Mouse (Mus musculus) C2C12 (cell line): ENCODE results near the gene Kidins220. TPM values are rescaled to one million over a fixed set of nuclear protein-coding genes. Genes with fewer than 3 reads are reported as not detected.
A peak's percentile ranks its signal among the peaks of the same experiment; 100 is the strongest.

Experiments used
- H3K27me3 ChIP-seq: one replicate; pipeline ENCODE4 v1.6.1; 2011; ENCODE audit not compliant: control insufficient read depth, insufficient read depth, insufficient read length
- H3K36me3 ChIP-seq: one replicate; pipeline ENCODE4 v1.6.1; 2011; ENCODE audit not compliant: control insufficient read depth, insufficient read depth
- H3K4me3 ChIP-seq: one replicate; pipeline ENCODE4 v1.5.1; 2011; ENCODE audit warnings: mild to moderate bottlenecking, control low read depth; ENCODE audit not compliant: poor library complexity, insufficient read depth, severe bottlenecking
- H3K79me2 ChIP-seq: one replicate; pipeline ENCODE4 v1.6.1; 2011; ENCODE audit not compliant: control insufficient read depth, insufficient read depth
- H3K79me3 ChIP-seq: one replicate; pipeline ENCODE4 v1.6.1; 2011; ENCODE audit warnings: low read depth, control low read depth
- H3ac ChIP-seq: one replicate; pipeline ENCODE3; 2011; ENCODE audit warnings: low read depth; ENCODE audit not compliant: control insufficient read depth, insufficient read length
- CEBPB ChIP-seq: IDR thresholded peaks from one replicate; pipeline ENCODE4 v1.6.1; 2011; ENCODE audit warnings: low read depth, mild to moderate bottlenecking, control low read depth, moderate library complexity
- CTCF ChIP-seq: IDR thresholded peaks from one replicate; pipeline ENCODE4 v1.5.1; 2011; ENCODE audit not compliant: control insufficient read depth, insufficient read depth, insufficient read length
- FOSL1 ChIP-seq: IDR thresholded peaks from one replicate; pipeline ENCODE4 v1.8.0; 2011; ENCODE audit warnings: mild to moderate bottlenecking, low read length; ENCODE audit not compliant: poor library complexity, insufficient read depth, severe bottlenecking
- MAX ChIP-seq: IDR thresholded peaks from one replicate; pipeline ENCODE4 v1.6.1; 2011; ENCODE audit warnings: mild to moderate bottlenecking, control low read depth
- MYOD1 ChIP-seq: IDR thresholded peaks from one replicate; pipeline ENCODE4 v1.6.1; 2011; ENCODE audit warnings: low read depth; ENCODE audit not compliant: control insufficient read depth, insufficient read length
- MYOG ChIP-seq: IDR thresholded peaks from one replicate; pipeline ENCODE4 v1.6.1; 2011; ENCODE audit not compliant: control insufficient read depth, insufficient read length; ENCODE audit errors: extremely low read depth
- USF1 ChIP-seq: IDR thresholded peaks from one replicate; pipeline ENCODE4 v1.6.1; 2011; ENCODE audit warnings: low read depth, mild to moderate bottlenecking, control low read depth, moderate library complexity
- long read RNA-seq, 2 experiments: library from polyadenylated mRNA; unstranded; transcript quantifications; one replicate each; pipeline ENCODE4 v2.0.0; 2019 to 2020
- polyA plus RNA-seq: library from polyadenylated mRNA; unstranded; fragments of >200 nt; fragmentation: generic; extraction: Trizol; gene quantifications from one replicate; pipeline ENCODE4 v1.2.1, GENCODE M21; 2012; ENCODE audit warnings: missing spikeins

Kidins220 gene
- polyA plus RNA-seq = 8.9 TPM
- long read RNA-seq, experiment 1, partial matches to known transcripts = 1 of 11 reads
- long read RNA-seq, experiment 1, other reads (novel, unspliced or antisense) = 10 of 11 reads
- long read RNA-seq, experiment 2, partial matches to known transcripts = 13 of 27 reads
- long read RNA-seq, experiment 2, other reads (novel, unspliced or antisense) = 14 of 27 reads

- Histone ChIP-seq H3K79me2 (peaks cover 26% of the 10 kb centered on the region), H3K4me3 (peak within 1 kb of the TSS; percentile 75), H3ac (peak within 1 kb of the TSS; percentile 64), H3K36me3 (no peaks in the 10 kb centered on the region), H3K27me3 (no peaks in the 10 kb centered on the region), H3K79me3 (peaks cover 11% of the 10 kb centered on the region)
- TF ChIP-seq USF1 (peak; percentile 97), MAX (peak; percentile 88), FOSL1 (no peak), MYOG (no peak), MYOD1 (no peak), CEBPB (no peak), CTCF (no peak)
Measured at GRCm38 (mm10) chr12:24974446-24975114, at the start of gene Kidins220. Kidins220 (plus strand) TSS chr12:24974925.

- no peaks in the 10 kb centered on the region for H3K27me3 ChIP-seq
- H3K79me3 ChIP-seq = no peaks in the 10 kb centered on the region
Measured at GRCm38 (mm10) chr12:24925276-24925675, 49.4 kb upstream of the Kidins220 start.

GRCm38 (mm10) chr12:24925684-24926083, 49.0 kb upstream of the Kidins220 start:
- H3K4me3 ChIP-seq = no peak overlapping the region
- no peaks in the 10 kb centered on the region for H3K79me3 ChIP-seq

More at GRCm38 (mm10) chr12:24925276-24925675, 49.4 kb upstream of the Kidins220 start:
- Histone ChIP-seq H3K79me2 (no peaks in the 10 kb centered on the region), H3ac (no peak overlapping the region), H3K4me3 (no peak overlapping the region), H3K36me3 (no peaks in the 10 kb centered on the region)
- TF ChIP-seq MYOG (no peak), CEBPB (no peak), CTCF (no peak), MYOD1 (no peak), MAX (no peak)

GRCm38 (mm10) chr12:24928051-24928748, 46.5 kb upstream of the Kidins220 start:
- Histone ChIP-seq H3K79me2 (no peaks in the 10 kb centered on the region), H3K27me3 (no peaks in the 10 kb centered on the region)
- TF ChIP-seq MYOD1 (no peak), MAX (no peak), CEBPB (no peak), CTCF (no peak), FOSL1 (no peak), MYOG (no peak), USF1 (no peak)

More at GRCm38 (mm10) chr12:24925684-24926083, 49.0 kb upstream of the Kidins220 start:
- H3K36me3 ChIP-seq = no peaks in the 10 kb centered on the region
- TF ChIP-seq CTCF = no peak
- no peak for TF ChIP-seq MYOD1
- H3K27me3 ChIP-seq = no peaks in the 10 kb centered on the region
- no peak overlapping the region for H3ac ChIP-seq
- H3K79me2 ChIP-seq = no peaks in the 10 kb centered on the region

GRCm38 (mm10) chr12:24929043-24929442, 45.7 kb upstream of the Kidins220 start:
- H3K4me3 ChIP-seq = no peak overlapping the region
- TF ChIP-seq USF1 (no peak), FOSL1 (no peak), MAX (no peak)

More at GRCm38 (mm10) chr12:24928051-24928748, 46.5 kb upstream of the Kidins220 start:
- no peaks in the 10 kb centered on the region for H3K36me3 ChIP-seq
- H3K79me3 ChIP-seq = no peaks in the 10 kb centered on the region
- no peak overlapping the region for H3K4me3 ChIP-seq
- H3ac ChIP-seq = no peak overlapping the region

More at GRCm38 (mm10) chr12:24929043-24929442, 45.7 kb upstream of the Kidins220 start:
- Histone ChIP-seq H3K79me2 (no peaks in the 10 kb centered on the region), H3K27me3 (no peaks in the 10 kb centered on the region), H3K79me3 (no peaks in the 10 kb centered on the region), H3ac (no peak overlapping the region), H3K36me3 (no peaks in the 10 kb centered on the region)
